Mouse (Mus musculus) heart, postnatal 0 days (tissue): ENCODE data around the gene Alkbh3.

Experiments used
- CTCF ChIP-seq: IDR thresholded peaks from 2 replicates; pipeline ENCODE4 v1.5.1; 2016; ENCODE audit warnings: antibody characterized with exemption, control low read depth, low read depth
- EP300 ChIP-seq: IDR thresholded peaks from 2 replicates; pipeline ENCODE4 v1.6.1; 2016; ENCODE audit warnings: antibody characterized with exemption, low read depth

GRCm38 (mm10) chr2:93958216-93958615 lies 52.4 kb downstream of the Alkbh3 start:
- TF ChIP-seq CTCF (no peak), EP300 (no peak)
